Comparison of ENCODE assay signal across 8 mouse cellular contexts in genomic region chr5:113114264-113115225, GRCm38 (mm10). TPM values are rescaled to one million over a fixed set of nuclear protein-coding genes. Genes with fewer than 3 reads are reported as not detected.
DNase-seq lines count a peak whose midpoint lies in the region; ATAC-seq and TF ChIP-seq lines count a peak whose summit lies in the region.

No protein-coding gene starts in this region.

- no peak for ATAC-seq in embryonic facial prominence, embryonic 11.5 days (replicated peaks; ENCODE audit: insufficient number of reproducible peaks, low FRiP score, low TSS enrichment, low read depth)
- ATAC-seq in intestine, embryonic 14.5 days (replicated peaks; ENCODE audit: low FRiP score, low TSS enrichment, low read depth): no peak
- ATAC-seq in hindbrain, embryonic 14.5 days (ENCODE audit: low FRiP score): no peak

- H3K79me2 ChIP-seq in myocyte (ENCODE audit: control insufficient read depth, insufficient read depth): no peaks in the 10 kb centered on the region

- H3K9ac ChIP-seq in embryonic facial prominence, embryonic 11.5 days (replicated peaks; ENCODE audit: low read length): no peak overlapping the region; the same call in 1 of the 2 replicates
- no peak overlapping the region for H3K9ac ChIP-seq in intestine, embryonic 14.5 days (ENCODE audit: low read length)
- no peak overlapping the region for H3K9ac ChIP-seq in hindbrain, embryonic 14.5 days

- H3ac ChIP-seq in myocyte (ENCODE audit: control insufficient read depth, insufficient read length): no peak overlapping the region

- WGBS in embryonic facial prominence, embryonic 11.5 days: 43% methylated on average over 20 of the region's 20 CpGs
- 40% methylated on average over 20 of the region's 20 CpGs for WGBS in intestine, embryonic 14.5 days
- WGBS in hindbrain, embryonic 14.5 days: 50% methylated on average over 20 of the region's 20 CpGs

- 0 out of 2 replicates have a peak overlapping the region, but pooled peaks have one; percentile 35 for H3K27ac ChIP-seq in embryonic facial prominence, embryonic 11.5 days (replicated peaks; ENCODE audit: low read depth, low read length)
- H3K27ac ChIP-seq in intestine, embryonic 14.5 days (ENCODE audit: low read depth): 0 out of 2 replicates have a peak overlapping the region, but pooled peaks have one; percentile 16
- H3K27ac ChIP-seq in hindbrain, embryonic 14.5 days: no peak overlapping the region

- no peak overlapping the region for H3K4me2 ChIP-seq in embryonic facial prominence, embryonic 11.5 days (ENCODE audit: low read depth, low read length)
- no peak overlapping the region for H3K4me2 ChIP-seq in intestine, embryonic 14.5 days (ENCODE audit: low read length)
- H3K4me2 ChIP-seq in myocyte (ENCODE audit: low read depth): peak overlapping the region; percentile 56
- no peak overlapping the region for H3K4me2 ChIP-seq in hindbrain, embryonic 14.5 days (replicated peaks)

- TF ChIP-seq POLR2A in myocyte (IDR thresholded peaks at IDR 0.05; ENCODE audit: insufficient read length, low read depth): no peak

- intact Hi-C loops in left cerebral cortex, postnatal 14 days (cut with DNase I): no loop called here

- no peaks in the 10 kb centered on the region for H3K36me3 ChIP-seq in embryonic facial prominence, embryonic 11.5 days (replicated peaks; ENCODE audit: control insufficient read depth, insufficient read depth, low read depth, low read length)
- no peaks in the 10 kb centered on the region for H3K36me3 ChIP-seq in intestine, embryonic 14.5 days (ENCODE audit: control insufficient read depth, insufficient read depth, low read length)
- no peaks in the 10 kb centered on the region for H3K36me3 ChIP-seq in myocyte (ENCODE audit: control insufficient read depth, insufficient read depth)
- H3K36me3 ChIP-seq in hindbrain, embryonic 14.5 days (replicated peaks; ENCODE audit: control insufficient read depth, insufficient read depth): no peaks in the 10 kb centered on the region

- H3K4me3 ChIP-seq in embryonic facial prominence, embryonic 11.5 days (ENCODE audit: low read depth, low read length): no peak overlapping the region
- H3K4me3 ChIP-seq in intestine, embryonic 14.5 days (ENCODE audit: low read depth, low read length): no peak overlapping the region
- no peak overlapping the region for H3K4me3 ChIP-seq in myocyte
- H3K4me3 ChIP-seq in hindbrain, embryonic 14.5 days (replicated peaks; ENCODE audit: low read length): no peak overlapping the region

- no peaks in the 10 kb centered on the region; the same call in 1 of the 2 replicates for H3K4me1 ChIP-seq in embryonic facial prominence, embryonic 11.5 days (ENCODE audit: control insufficient read depth, insufficient read depth, low read length)
- peaks cover 21% of the 10 kb centered on the region for H3K4me1 ChIP-seq in intestine, embryonic 14.5 days (replicated peaks; ENCODE audit: control insufficient read depth, insufficient read depth, low read length)
- H3K4me1 ChIP-seq in hindbrain, embryonic 14.5 days (replicated peaks; ENCODE audit: control insufficient read depth, insufficient read depth, low read length): no peaks in the 10 kb centered on the region; the same call in 1 of the 2 replicates

- H3K9me3 ChIP-seq in embryonic facial prominence, embryonic 11.5 days (replicated peaks; ENCODE audit: control insufficient read depth, low read length): no peaks in the 10 kb centered on the region
- no peaks in the 10 kb centered on the region for H3K9me3 ChIP-seq in intestine, embryonic 14.5 days (ENCODE audit: control insufficient read depth, low read length)
- H3K9me3 ChIP-seq in hindbrain, embryonic 14.5 days (ENCODE audit: control insufficient read depth, low read length): no peaks in the 10 kb centered on the region

- peak; percentile 58 to 67 for DNase-seq in left cerebral cortex, postnatal 14 days (ENCODE audit: low spot score in 2 of 2)
- no peak for DNase-seq in left cerebral cortex, adult 8-10 months (ENCODE audit: low spot score in 2 of 2)
- no peak for DNase-seq in embryonic facial prominence, embryonic 11.5 days (ENCODE audit: low spot score)
- no peak for DNase-seq in intestine, embryonic 14.5 days (ENCODE audit: low spot score)
- DNase-seq in cerebellum, postnatal 10 days: no peak
- no peak for DNase-seq in urinary bladder, postnatal 36 days (ENCODE audit: low spot score in 2 of 2)
- DNase-seq in hindbrain, embryonic 14.5 days (ENCODE audit: low spot score): no peak

- no peaks in the 10 kb centered on the region for H3K27me3 ChIP-seq in embryonic facial prominence, embryonic 11.5 days (ENCODE audit: control insufficient read depth, insufficient read depth, low read length)
- H3K27me3 ChIP-seq in intestine, embryonic 14.5 days (replicated peaks; ENCODE audit: control insufficient read depth, insufficient read depth, low read length): no peaks in the 10 kb centered on the region
- no peaks in the 10 kb centered on the region for H3K27me3 ChIP-seq in myocyte (ENCODE audit: control insufficient read depth, insufficient read depth, insufficient read length)
- H3K27me3 ChIP-seq in hindbrain, embryonic 14.5 days (ENCODE audit: control insufficient read depth, insufficient read depth, low read length): no peaks in the 10 kb centered on the region

TF ChIP-seq in myocyte, 11 proteins besides CTCF, POLR2A, EP300 and RAD21:
- TF ChIP-seq MYOG (IDR thresholded peaks at IDR 0.05; ENCODE audit: control insufficient read depth in 1 of 3, insufficient read depth in 1 of 3, insufficient read length in 2 of 3, low read depth in 2 of 3): peak in 1 of 3 experiments; percentile 39
- peak in 1 of 3 experiments; percentile 57 for TF ChIP-seq MYOD1 (IDR thresholded peaks at IDR 0.05; ENCODE audit: control insufficient read depth in 1 of 3, insufficient read length in 2 of 3, low read depth in 2 of 3)
- no peak for TF ChIP-seq SRF (IDR thresholded peaks at IDR 0.05; ENCODE audit: control insufficient read depth, insufficient read length, low read depth)
TF ChIP-seq in myocyte: peak in this region for 2.

RNA-seq across cellular contexts. Expression of gene Crybb3, which starts 33.2 kb away (rescaled TPM):
- total RNA-seq in left cerebral cortex, postnatal 14 days (2021): 1 to 10 TPM; 3.4 to 4.2 TPM
- total RNA-seq in left cerebral cortex, adult 8-10 months (2022): 1 to 10 TPM in 1 of 4 experiments, under 1 TPM in 1, not detected in 2; 0.53 to 2.6 TPM
- polyA plus RNA-seq in embryonic facial prominence, embryonic 11.5 days (2014; fragmentation: Nextera tagmentation; extraction: Ambion mirVana): 4.0 and 20.8 TPM in 2 replicates
- polyA plus RNA-seq in intestine, embryonic 14.5 days (2014; fragmentation: Nextera tagmentation; extraction: Ambion mirVana): 0.28 and 1.2 TPM in 2 replicates
- 0.30 TPM for polyA plus RNA-seq in myocyte (2012; fragmentation: generic; extraction: Trizol)
- polyA plus RNA-seq in hindbrain, embryonic 14.5 days (2014; fragmentation: Nextera tagmentation; extraction: Ambion mirVana): 0.57 and 0.99 TPM in 2 replicates

RNA-seq across cellular contexts. Expression of gene Crybb2, which starts 44.6 kb away (rescaled TPM):
- total RNA-seq in left cerebral cortex, postnatal 14 days (2021): not detected
- not detected for total RNA-seq in left cerebral cortex, adult 8-10 months (2022)
- not detected in 2 replicates for polyA plus RNA-seq in embryonic facial prominence, embryonic 11.5 days (2014; fragmentation: Nextera tagmentation; extraction: Ambion mirVana)
- polyA plus RNA-seq in intestine, embryonic 14.5 days (2014; fragmentation: Nextera tagmentation; extraction: Ambion mirVana): not detected in 2 replicates
- polyA plus RNA-seq in myocyte (2012; fragmentation: generic; extraction: Trizol): not detected
- polyA plus RNA-seq in hindbrain, embryonic 14.5 days (2014; fragmentation: Nextera tagmentation; extraction: Ambion mirVana): not detected in 2 replicates

Comparison
In these comparisons a context has a peak if more than half of its experiments do, and no peak if none do; other contexts are left out.
1. DNase-seq: peak in left cerebral cortex, postnatal 14 days (2 of 2); none in left cerebral cortex, adult 8-10 months (0 of 2), embryonic facial prominence, embryonic 11.5 days (single experiment), intestine, embryonic 14.5 days (single experiment), cerebellum, postnatal 10 days (0 of 2), urinary bladder, postnatal 36 days (0 of 2) and hindbrain, embryonic 14.5 days (single experiment).